Mouse (Mus musculus): ENCODE results near the gene Tut1. TPM values are rescaled to one million over a fixed set of nuclear protein-coding genes. Genes with fewer than 3 reads are reported as not detected.

Tut1 gene
- 5.6 and 13.2 TPM in 2 replicates for polyA plus RNA-seq (2012; rRNA removed)

- TF ChIP-seq CTCF (IDR thresholded peaks at IDR 0.05; ENCODE audit: extremely low read depth, insufficient read length, insufficient replicate concordance, low read depth, low read length) (peak; percentile 16; the same call in 1 of the 2 replicates), POLR2A (IDR thresholded peaks at IDR 0.05; ENCODE audit: low read depth, low read length) (no peak)
- 1% methylated on average over 46 of the region's 46 CpGs for WGBS
Measured at GRCm38 (mm10) chr19:8953135-8954039, at the start of gene Tut1. Gene Tut1, plus strand, starts transcription at chr19:8953847.

GRCm38 (mm10) chr19:8908531-8908930 lies 45.1 kb upstream of the Tut1 start:
- TF ChIP-seq CTCF (IDR thresholded peaks at IDR 0.05; ENCODE audit: extremely low read depth, insufficient read length, insufficient replicate concordance, low read depth, low read length) = no peak
- no peak for TF ChIP-seq POLR2A (IDR thresholded peaks at IDR 0.05; ENCODE audit: low read depth, low read length)
- Histone ChIP-seq H3K4me1 (ENCODE audit: control insufficient read depth, insufficient read depth, insufficient read length, low read length) (no peaks in the 10 kb centered on the region), H3K4me3 (ENCODE audit: low read depth, low read length) (no peak overlapping the region), H3K27ac (ENCODE audit: insufficient read depth, low read depth, low read length) (no peak overlapping the region), H3K36me3 (ENCODE audit: control insufficient read depth, insufficient read depth, low read length) (peaks cover 86% of the 10 kb centered on the region), H3K27me3 (ENCODE audit: control insufficient read depth, insufficient read depth, low read length) (no peaks in the 10 kb centered on the region)
- WGBS = 97% methylated on average over 6 of the region's 6 CpGs

More at GRCm38 (mm10) chr19:8953135-8954039, at the start of gene Tut1:
- Histone ChIP-seq H3K4me3 (ENCODE audit: low read depth, low read length) (peak within 1 kb of the TSS; percentile 83), H3K27me3 (ENCODE audit: control insufficient read depth, insufficient read depth, low read length) (no peaks in the 10 kb centered on the region), H3K4me1 (ENCODE audit: control insufficient read depth, insufficient read depth, insufficient read length, low read length) (peaks cover 3% of the 10 kb centered on the region; the same call in 1 of the 2 replicates), H3K27ac (ENCODE audit: insufficient read depth, low read depth, low read length) (peak within 1 kb of the TSS; percentile 75), H3K36me3 (ENCODE audit: control insufficient read depth, insufficient read depth, low read length) (peaks cover 33% of the 10 kb centered on the region)

- no peak overlapping the region for H3K27ac ChIP-seq (ENCODE audit: insufficient read depth, low read depth, low read length)
- H3K36me3 ChIP-seq (ENCODE audit: control insufficient read depth, insufficient read depth, low read length) = peaks cover 92% of the 10 kb centered on the region
- no peaks in the 10 kb centered on the region for H3K27me3 ChIP-seq (ENCODE audit: control insufficient read depth, insufficient read depth, low read length)
- 97% methylated on average over 5 of the region's 5 CpGs for WGBS
- TF ChIP-seq POLR2A (IDR thresholded peaks at IDR 0.05; ENCODE audit: low read depth, low read length) (no peak), CTCF (IDR thresholded peaks at IDR 0.05; ENCODE audit: extremely low read depth, insufficient read length, insufficient replicate concordance, low read depth, low read length) (no peak)
- H3K4me3 ChIP-seq (ENCODE audit: low read depth, low read length) = no peak overlapping the region
- H3K4me1 ChIP-seq (ENCODE audit: control insufficient read depth, insufficient read depth, insufficient read length, low read length) = no peaks in the 10 kb centered on the region
Measured at GRCm38 (mm10) chr19:8911810-8912209, 41.8 kb upstream of the Tut1 start.

- Histone ChIP-seq H3K27ac (ENCODE audit: insufficient read depth, low read depth, low read length) (no peak overlapping the region), H3K4me1 (ENCODE audit: control insufficient read depth, insufficient read depth, insufficient read length, low read length) (no peaks in the 10 kb centered on the region), H3K4me3 (ENCODE audit: low read depth, low read length) (no peak overlapping the region), H3K27me3 (ENCODE audit: control insufficient read depth, insufficient read depth, low read length) (no peaks in the 10 kb centered on the region), H3K36me3 (ENCODE audit: control insufficient read depth, insufficient read depth, low read length) (peaks cover 71% of the 10 kb centered on the region)
- 95% methylated on average over 3 of the region's 3 CpGs for WGBS
- TF ChIP-seq CTCF (IDR thresholded peaks at IDR 0.05; ENCODE audit: extremely low read depth, insufficient read length, insufficient replicate concordance, low read depth, low read length) (no peak), POLR2A (IDR thresholded peaks at IDR 0.05; ENCODE audit: low read depth, low read length) (no peak)
Measured at GRCm38 (mm10) chr19:8914212-8914611, 39.4 kb upstream of the Tut1 start.

- TF ChIP-seq POLR2A (IDR thresholded peaks at IDR 0.05; ENCODE audit: low read depth, low read length) (no peak), CTCF (IDR thresholded peaks at IDR 0.05; ENCODE audit: extremely low read depth, insufficient read length, insufficient replicate concordance, low read depth, low read length) (no peak)
- Histone ChIP-seq H3K4me3 (ENCODE audit: low read depth, low read length) (no peak overlapping the region), H3K27me3 (ENCODE audit: control insufficient read depth, insufficient read depth, low read length) (no peaks in the 10 kb centered on the region), H3K4me1 (ENCODE audit: control insufficient read depth, insufficient read depth, insufficient read length, low read length) (peaks cover 5% of the 10 kb centered on the region; the same call in 1 of the 2 replicates), H3K27ac (ENCODE audit: insufficient read depth, low read depth, low read length) (peak overlapping the region; percentile 53; the same call in 1 of the 2 replicates), H3K36me3 (ENCODE audit: control insufficient read depth, insufficient read depth, low read length) (peaks cover 31% of the 10 kb centered on the region)
- 63% methylated on average over 3 of the region's 3 CpGs for WGBS
Measured at GRCm38 (mm10) chr19:8919000-8919399, 34.6 kb upstream of the Tut1 start.

- no peaks in the 10 kb centered on the region for H3K27me3 ChIP-seq (ENCODE audit: control insufficient read depth, insufficient read depth, low read length)
- TF ChIP-seq POLR2A (IDR thresholded peaks at IDR 0.05; ENCODE audit: low read depth, low read length) = no peak
- no peak for TF ChIP-seq CTCF (IDR thresholded peaks at IDR 0.05; ENCODE audit: extremely low read depth, insufficient read length, insufficient replicate concordance, low read depth, low read length)
Measured at GRCm38 (mm10) chr19:8919684-8920072, 34.0 kb upstream of the Tut1 start.

GRCm38 (mm10) chr19:8920073-8920736 lies 33.4 kb upstream of the Tut1 start, which contains the start of gene B3gat3:
Gene B3gat3, plus strand, starts transcription at chr19:8920374.
- Histone ChIP-seq H3K4me3 (ENCODE audit: low read depth, low read length) (peak within 1 kb of the TSS; percentile 71), H3K27ac (ENCODE audit: insufficient read depth, low read depth, low read length) (peak within 1 kb of the TSS; percentile 80), H3K27me3 (ENCODE audit: control insufficient read depth, insufficient read depth, low read length) (no peaks in the 10 kb centered on the region), H3K4me1 (ENCODE audit: control insufficient read depth, insufficient read depth, insufficient read length, low read length) (peaks cover 5% of the 10 kb centered on the region; the same call in 1 of the 2 replicates), H3K36me3 (ENCODE audit: control insufficient read depth, insufficient read depth, low read length) (peaks cover 19% of the 10 kb centered on the region)
- TF ChIP-seq CTCF (IDR thresholded peaks at IDR 0.05; ENCODE audit: extremely low read depth, insufficient read length, insufficient replicate concordance, low read depth, low read length) (no peak), POLR2A (IDR thresholded peaks at IDR 0.05; ENCODE audit: low read depth, low read length) (peak; percentile 69)
- WGBS = 1% methylated on average over 50 of the region's 50 CpGs

More at GRCm38 (mm10) chr19:8919684-8920072, 34.0 kb upstream of the Tut1 start:
- peak overlapping the region; percentile 53 for H3K27ac ChIP-seq (ENCODE audit: insufficient read depth, low read depth, low read length)
- H3K4me1 ChIP-seq (ENCODE audit: control insufficient read depth, insufficient read depth, insufficient read length, low read length) = peaks cover 5% of the 10 kb centered on the region; the same call in 1 of the 2 replicates
- H3K36me3 ChIP-seq (ENCODE audit: control insufficient read depth, insufficient read depth, low read length) = peaks cover 24% of the 10 kb centered on the region
- H3K4me3 ChIP-seq (ENCODE audit: low read depth, low read length) = no peak overlapping the region
- 44% methylated on average over 6 of the region's 6 CpGs for WGBS

Data from small intestine, adult 2 months (tissue).